Mouse (Mus musculus) T-helper 1 cell (primary cell): Measurements from ENCODE around the gene Gm8879.
"Not testable (repeated sequence)": the region's sequence is repeated elsewhere in the genome, so short reads cannot be mapped to it uniquely, and the experiment has no call there.

Experiments used
- in situ Hi-C: fragments of 300-600 bp; cut with MboI, MseI; formaldehyde crosslinking; loops from one replicate; pipeline ENCODE4 v1.15.1; 2025; ENCODE audit warnings: high pct_unique_total_duplicates

The Gm8879 gene

DNA sequence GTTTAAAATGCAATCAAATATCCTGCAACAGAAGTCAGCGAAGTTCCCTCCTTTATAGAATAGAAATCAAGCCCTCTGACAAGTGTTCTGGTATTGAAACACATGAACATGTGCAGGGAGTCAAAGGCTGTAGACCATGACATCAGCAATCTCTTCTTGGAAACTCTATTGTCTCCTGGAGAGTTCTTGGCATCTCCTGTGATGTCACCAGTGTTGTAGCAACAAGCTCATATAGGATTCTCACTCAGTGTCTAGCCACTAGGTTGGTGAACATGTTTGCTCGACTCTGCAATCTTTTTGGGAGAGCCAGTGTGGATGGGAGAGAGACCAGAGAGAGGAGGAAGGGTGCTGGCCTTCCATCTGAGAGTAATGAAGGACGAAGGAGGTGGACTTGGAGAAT is at the start of gene Gm8879:
Gene Gm8879 (plus strand): TSS at position 301 of the 400 bp plus-strand sequence.
- in situ Hi-C loops: not testable (repeated sequence)

DNA sequence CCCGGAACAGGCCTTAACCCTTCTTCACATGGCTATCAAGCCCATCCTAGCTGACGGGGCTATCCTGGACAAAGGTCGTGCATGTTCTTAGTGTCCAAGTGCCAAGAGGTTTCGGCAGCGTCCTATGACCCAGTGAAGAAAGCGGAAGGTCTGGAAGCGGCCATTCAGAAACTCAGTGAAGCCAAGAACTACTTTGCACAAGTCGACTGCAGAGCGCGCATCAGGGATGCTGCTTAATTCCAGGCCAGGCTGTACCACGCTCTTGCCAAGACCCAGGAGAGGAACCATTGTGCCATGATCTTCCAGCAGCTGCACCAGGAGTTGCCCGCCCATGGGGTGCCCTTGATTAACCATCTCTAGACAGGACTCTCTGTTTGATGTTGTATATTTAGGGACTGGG is 10.6 kb downstream of the Gm8879 start:
- in situ Hi-C loops: loop anchor here (5.0 to 10.0 kb wide), 2 partner anchors 717 to 789 kb away; no protein-coding TSS in a partner anchor
